Mouse (Mus musculus): Measurements from ENCODE around the gene Lipe. TPM values are rescaled to one million over a fixed set of nuclear protein-coding genes. Genes with fewer than 3 reads are reported as not detected.
"Not testable (repeated sequence)": the region's sequence is repeated elsewhere in the genome, so short reads cannot be mapped to it uniquely, and the experiment has no call there.

Lipe gene
- polyA plus RNA-seq, 3 experiments from 2014 or later = 9.0 to 11.0 (median 10.1) TPM

DNA sequence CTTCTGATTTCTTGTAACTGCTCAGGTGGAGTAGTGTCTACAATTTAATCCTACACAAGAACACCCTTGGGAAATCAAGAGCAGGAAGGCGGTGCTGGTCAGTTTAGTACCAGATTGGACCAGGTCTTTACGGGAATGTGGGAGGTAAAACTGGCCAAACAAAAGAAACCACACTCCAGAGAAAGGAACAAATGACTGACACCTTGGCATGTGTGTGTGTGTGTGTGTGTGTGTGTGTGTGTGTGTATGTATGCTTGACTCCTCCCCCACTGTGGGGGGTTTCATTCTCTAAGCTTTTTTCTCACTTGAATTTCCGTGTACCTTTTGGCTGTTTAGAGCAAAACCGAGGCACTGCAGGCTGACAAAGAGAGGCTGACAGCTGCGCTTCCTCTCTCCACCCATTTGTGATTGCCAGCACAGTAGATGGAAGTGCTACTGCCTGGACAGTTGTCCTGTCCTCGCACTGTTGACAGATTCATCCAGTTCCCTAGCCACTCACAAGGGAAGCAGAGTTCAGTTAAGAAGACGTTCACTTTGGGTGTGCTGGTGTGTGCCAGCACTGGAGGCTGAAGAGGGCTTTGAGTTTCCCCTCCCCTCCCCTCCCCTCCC is 14.4 kb upstream of the Lipe start, which contains the start of gene Cxcl17:
Cxcl17 (minus strand) TSS at position 54 of the 609 bp plus-strand sequence.
- no peak for ATAC-seq

DNA sequence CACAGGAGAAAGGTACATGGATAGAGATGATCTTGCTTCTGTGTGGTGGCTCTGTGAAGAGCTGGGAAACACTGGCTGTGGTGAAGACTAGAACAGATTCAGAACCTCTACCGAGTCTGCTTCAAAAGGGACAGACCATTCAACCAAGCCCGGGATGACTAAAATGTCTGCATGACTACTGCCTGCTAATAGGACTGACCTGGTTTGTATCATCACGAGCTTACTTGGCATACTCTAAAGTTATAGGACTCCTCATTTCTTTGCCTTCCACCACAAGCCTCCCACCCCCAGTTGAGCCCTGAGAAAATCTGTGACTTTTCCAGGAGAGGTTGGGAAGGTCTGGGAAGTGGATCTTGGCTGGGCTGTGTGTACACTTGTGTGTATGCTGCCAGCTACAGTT is 13.4 kb upstream of the Lipe start:
- ATAC-seq = no peak

DNA sequence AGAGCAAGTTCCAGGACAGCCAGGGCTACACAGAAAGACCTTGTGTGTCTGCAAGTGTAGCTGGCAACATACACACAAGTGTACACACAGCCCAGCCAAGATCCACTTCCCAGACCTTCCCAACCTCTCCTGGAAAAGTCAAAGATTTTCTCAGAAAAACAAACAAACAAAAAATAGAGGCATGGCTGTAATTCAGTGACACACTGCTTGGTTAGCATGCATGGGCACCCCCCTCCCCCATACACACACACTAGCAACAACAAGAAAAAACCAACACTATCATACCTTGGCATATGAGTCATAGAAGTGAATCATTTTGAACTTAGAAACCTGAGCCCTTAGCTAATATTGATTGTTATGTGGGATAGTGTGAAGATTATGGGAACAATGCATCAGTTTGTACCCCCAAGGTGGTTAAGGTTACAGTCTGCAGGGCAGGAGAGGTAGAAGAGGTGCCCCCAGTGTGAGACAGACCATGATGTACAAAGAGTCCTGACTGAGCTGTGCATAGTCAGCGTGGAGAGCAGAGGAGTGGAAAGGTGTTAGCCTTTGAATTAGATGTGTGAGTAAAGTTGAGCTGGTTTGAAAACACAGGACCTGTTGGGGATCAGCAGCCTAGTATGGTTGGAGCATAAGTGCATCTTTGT is 12.6 kb upstream of the Lipe start:
- ATAC-seq = no peak

DNA sequence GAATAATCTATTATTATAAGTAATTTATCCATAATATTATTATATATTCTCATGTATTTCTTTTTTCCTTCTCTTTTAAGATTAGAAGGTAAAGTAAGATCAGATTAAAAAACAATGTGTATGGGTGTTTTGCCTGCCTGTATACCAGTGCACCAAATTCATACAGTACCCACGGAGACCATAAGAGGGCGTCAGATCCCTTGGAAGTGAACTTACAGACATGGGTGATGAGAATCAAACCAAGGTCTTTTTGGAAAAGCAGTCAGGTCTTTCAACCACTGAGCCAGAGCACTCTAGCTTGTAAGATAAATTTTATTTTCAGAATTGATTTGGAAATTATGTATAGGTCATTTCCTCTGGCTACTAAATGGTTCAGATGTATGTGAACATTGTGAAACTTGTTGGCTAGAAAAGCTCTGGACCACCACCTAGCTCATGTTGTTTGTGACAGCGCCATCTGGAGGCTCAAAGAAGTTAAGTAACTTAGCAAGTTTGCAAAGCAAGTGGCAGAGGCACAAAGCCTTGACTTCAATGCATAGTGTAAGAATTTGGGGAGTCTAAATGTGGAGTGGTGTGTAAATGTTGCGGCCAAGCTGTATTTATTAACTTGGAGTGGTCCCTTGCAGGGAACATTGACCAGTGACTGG is 10.7 kb upstream of the Lipe start:
- ATAC-seq = no peak

DNA sequence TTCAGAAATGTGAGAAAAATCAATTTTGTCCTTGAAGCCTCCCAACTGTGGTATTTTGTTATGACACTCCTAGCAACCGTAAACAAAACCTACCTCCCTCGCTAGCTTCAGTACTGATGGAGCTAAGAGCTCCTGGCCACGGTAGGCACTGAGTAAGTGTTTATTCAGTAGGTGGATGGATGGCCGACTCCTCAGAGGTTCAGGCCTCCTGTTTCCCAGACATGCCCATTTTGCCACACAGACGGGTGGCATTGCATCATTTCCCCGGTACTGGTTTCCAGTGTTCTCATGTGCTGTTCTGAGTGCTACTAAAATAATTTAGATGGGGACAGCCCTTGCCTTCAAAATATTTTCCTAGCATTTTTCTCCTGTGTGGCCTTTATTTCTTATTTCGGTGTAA is 8.0 kb upstream of the Lipe start:
- ATAC-seq = no peak

DNA sequence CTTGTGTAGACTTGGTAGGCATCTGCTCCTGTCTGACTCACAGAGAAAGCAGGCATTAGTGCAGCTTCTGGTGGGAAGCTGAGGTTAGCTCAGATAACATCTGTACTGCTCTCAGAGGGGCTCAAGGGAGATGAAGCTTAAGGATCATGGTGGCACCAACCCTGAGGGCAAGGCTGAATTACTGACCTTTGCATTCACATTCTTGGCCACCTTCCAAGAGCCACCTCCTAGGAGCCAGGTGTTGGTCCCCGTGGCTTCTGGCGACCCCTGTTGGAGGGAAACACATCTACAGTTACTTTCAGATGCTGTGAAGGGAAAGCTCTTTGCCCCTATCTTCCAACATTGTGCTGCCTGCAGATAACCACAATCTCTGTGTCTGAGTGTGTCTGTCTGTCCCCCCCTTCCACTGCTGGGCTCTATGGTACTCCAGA is 4.2 kb upstream of the Lipe start:
- no peak for ATAC-seq

DNA sequence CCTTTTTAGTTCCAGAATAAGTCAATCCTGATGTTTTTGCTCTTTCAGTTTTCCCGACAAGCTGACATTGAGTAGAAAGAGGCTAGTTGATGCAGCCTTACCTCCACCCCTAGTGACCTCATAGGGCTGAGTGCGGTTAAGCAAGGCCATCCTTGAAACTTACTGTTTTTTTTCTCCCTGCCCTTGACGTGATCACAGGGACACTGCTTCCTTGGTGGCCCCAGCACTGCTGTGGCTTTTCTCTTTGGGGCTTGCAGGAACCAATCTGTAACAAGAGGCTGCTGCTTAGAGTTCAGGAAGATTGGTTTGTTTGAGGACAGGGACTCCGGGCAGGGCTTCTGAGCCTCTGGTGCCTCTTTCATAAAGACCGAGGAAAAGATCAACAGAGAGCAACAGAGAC is 3.5 kb upstream of the Lipe start:
- ATAC-seq = no peak

DNA sequence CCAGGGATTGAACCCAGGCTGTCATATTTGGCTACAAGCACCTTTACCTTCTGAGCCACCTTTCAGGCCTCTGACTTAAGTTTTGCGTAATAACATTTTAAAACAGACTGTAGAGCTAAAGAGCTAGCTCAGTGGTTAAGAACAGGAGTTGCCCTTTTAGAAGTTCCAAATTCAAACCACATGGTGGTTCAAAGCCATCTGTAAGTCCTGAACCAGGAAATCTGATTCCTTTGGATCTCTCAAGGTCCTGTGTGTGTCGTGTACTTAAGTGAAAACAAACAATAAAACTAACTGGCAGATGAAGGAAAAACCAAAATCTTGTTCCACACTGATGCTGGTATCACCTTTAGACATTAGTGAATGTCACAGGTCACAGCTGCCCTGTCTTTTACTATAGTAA is 3.0 kb upstream of the Lipe start:
- ATAC-seq = no peak

DNA sequence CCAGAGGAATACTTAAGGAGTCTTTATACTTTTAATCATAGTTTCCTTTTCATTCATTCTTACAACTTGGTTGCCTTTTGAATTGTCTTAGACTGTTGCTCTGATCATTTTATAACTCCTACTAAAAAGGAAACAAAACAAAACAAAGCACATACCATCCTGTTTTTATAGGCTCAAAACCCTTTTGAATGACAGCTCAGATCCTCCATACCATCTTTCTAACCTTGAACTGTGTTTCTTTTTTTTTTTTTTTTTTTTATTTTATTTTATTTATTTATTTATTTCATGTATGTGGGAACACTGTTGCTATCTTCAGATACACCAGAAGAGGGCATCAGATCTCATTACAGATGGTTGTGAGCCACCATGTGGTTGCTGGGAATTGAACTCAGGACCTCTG is 518 bp upstream of the Lipe start:
- not testable (repeated sequence) for ATAC-seq

DNA sequence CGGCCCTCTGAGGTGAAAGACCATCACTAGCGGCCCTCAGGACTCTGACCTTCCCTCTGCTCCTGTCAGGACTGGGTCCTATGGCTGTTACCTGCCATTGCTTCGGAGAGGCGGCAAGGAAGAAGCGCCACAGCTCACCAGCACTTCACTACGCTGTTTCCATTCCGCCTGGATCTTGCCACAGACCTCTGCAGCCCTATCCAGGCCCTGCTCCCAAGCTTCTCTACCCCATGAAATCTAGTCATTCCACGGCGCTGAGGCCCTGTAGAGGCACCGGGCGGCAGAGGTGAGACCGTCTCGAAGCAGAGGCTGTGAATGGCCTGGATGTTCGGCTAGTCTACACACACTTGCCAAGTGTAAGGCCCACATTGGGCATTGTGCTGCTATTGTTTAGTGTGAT is 1.9 kb downstream of the Lipe start:
- ATAC-seq = no peak

DNA sequence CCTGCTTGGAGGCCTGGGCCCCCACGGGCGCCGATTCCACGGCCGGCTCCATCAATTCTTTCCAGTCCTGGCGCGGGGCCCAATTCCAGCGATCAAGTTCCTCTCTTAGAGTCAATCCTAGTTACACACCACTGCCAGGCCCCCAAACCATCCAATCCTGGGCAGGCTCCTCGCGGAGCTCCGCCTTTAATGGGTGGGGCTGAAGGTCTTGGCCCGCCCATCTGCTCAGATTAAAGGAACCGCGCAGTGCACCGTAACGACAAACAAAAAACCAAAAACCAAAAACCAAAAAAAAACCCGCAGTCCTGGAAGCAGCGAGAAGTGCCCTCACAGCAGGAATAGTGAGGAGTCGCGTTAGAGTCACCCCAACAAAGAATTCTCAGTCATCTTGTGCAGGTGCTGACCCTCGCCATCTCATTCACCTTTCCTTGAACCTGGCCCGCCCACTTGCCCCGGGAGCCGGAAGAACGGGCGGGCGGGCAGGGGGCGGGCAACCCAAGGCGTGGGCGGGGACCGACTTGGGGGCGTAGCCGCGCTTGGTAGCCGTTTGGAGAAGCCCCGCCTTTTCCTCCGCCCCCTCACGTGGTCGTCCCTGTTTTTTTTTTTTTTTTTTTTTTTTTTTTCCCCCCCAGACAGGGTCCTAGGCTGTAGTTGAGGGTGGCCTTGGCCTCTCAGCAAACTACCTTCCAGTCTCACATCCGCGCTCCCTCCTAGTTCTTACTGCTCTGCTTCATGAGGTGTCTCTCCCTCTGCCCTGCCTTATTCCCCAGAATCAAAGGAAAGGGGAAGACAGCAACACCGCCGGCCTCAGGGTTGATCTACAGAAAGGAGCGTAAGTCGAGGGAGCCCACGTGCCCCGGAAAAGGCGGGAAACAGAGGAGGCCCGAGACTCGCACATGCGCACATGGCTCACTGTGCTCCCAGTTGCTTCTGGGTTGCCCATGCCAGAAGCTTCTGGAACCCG is 2.7 kb downstream of the Lipe start:
- ATAC-seq = peak; percentile 96

DNA sequence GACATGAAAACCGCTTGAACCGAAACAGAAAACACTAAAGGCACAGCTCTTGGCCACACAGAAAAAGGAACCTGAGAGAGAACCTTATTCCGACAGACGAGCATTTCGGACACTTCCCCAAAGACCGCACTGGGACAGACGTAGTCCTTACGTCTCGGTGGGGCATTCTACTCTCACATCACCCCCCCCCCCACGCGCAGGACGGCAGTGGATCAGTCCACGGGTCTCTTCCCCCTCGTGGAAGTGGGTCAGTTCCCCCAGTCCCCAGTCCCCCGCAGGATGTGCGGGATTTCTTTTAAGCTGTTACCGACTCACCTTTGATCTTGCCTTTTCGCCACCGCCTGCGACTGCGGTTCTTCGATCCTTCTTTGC is 3.3 kb downstream of the Lipe start:
- ATAC-seq = peak; percentile 29

DNA sequence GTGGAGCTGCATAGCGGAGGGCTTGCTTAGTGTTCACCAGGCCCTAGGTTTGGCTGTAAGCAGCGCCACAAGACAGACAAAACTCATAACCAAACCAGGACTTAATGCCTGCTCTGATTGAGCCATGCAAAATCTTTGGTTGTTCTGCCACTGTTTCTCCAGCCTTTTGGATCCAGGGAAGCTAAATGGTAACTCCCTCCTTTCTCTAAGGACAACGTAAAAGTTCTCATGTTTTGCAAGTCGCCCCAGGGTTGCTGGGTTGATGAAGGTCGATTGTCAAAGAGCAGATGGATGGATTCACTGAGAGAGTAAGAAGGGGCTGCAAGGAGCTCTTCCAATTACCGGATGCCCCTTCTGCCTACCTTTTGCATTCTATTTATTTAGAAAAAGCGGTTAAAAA is 3.8 kb downstream of the Lipe start:
- ATAC-seq = no peak

DNA sequence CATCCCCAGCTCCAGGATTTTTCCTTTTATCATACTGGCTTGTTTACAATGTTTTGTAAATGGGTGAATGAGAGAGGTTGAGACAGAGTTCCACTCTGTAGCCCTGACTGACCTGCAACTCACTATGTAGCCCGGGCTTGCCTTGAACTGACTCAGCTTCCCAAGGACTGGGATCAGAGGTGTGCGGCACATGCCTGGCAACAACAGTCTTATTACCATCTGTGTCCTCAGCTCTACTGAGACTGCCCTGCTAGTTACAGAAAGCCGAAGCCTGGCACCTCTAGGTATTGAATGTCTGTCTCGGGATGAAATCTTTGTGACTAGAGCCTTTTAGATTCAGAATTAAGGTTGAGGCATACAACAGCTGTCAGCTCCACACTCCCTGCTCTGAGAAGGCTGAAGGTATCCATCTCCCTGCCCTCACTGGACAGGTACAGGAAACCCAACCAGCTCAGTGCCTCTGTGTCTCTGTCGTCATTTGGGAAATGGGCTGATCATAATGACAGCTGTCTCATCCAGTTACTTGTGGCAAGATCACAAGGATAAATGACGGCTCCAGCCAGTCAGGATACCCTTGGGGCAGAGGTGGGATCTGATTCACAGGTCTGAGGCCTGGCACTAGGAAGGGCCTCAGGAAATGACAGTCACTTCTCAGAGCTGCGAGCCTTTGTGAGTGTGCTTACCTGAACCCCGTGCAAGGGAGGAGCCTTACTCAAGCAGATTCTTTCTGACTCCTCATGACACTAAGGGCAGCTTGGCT is 4.9 kb downstream of the Lipe start:
- ATAC-seq = no peak

DNA sequence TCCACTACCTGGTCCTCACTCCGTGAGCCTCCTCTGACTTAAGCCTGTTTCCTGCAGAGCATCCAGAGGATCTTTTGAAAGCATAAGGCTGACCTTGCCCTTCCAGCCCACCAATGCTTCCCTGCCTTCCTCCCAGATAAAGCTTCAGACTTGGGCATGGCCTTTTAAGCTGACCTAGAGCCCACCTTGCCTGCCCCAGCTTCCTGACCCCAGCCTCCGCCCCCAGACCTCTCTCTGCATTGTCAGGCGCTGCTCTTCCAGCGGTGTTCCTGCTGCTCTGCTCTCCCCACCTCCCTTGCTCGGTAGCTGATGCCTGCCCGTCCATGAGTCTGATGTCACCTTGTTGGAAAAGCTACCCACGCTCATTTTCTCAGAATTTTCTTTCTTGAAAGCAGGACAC is 5.7 kb downstream of the Lipe start:
- ATAC-seq = no peak

DNA sequence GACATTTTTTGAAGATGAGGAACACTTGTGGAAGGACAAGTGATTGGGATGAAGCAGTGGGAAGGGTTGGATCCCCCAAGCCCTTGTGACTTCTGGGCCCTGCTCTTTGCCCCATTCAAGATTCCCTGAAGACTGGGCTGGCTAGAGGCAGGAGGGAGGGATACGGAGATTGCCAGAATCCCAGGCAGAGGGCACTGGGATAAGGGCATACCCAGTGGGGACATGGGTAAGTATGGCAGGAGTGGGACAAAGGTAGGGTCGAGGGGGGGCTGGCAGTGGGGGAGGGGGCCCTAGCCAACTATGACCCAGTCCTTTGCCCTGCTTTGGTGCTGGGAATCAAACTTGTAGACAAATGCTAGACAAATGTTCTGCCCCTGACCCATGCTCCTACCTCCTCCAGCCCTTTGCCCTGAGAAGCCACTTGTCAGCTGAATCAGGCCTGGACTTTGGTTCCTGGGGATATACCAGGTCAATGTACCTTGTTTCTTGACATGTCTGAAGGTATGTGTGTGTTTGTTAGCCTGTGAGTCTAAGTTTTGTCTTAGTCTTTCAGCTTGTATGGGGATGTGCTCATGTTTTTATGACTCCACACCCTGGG is 6.6 kb downstream of the Lipe start:
- no peak for ATAC-seq

DNA sequence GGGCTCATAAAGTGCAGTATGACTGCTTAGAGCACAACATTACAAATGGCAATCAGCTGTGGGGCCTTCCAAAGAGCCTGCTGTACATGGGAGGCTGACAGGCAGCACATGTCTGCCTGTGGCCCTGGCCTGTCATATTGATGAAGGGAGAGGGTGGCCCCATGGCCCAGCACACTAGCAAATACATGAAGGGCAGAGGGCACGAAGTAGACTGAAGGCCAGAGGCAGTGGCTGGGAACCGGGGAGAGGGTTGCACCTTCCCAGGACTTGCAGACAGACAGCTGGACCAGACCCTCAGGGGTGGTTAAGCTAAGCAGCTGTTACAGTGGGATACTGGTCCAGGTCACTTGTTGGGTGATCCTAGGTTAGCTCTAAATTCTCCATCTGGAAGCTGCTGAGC is 7.5 kb downstream of the Lipe start:
- ATAC-seq = no peak

DNA sequence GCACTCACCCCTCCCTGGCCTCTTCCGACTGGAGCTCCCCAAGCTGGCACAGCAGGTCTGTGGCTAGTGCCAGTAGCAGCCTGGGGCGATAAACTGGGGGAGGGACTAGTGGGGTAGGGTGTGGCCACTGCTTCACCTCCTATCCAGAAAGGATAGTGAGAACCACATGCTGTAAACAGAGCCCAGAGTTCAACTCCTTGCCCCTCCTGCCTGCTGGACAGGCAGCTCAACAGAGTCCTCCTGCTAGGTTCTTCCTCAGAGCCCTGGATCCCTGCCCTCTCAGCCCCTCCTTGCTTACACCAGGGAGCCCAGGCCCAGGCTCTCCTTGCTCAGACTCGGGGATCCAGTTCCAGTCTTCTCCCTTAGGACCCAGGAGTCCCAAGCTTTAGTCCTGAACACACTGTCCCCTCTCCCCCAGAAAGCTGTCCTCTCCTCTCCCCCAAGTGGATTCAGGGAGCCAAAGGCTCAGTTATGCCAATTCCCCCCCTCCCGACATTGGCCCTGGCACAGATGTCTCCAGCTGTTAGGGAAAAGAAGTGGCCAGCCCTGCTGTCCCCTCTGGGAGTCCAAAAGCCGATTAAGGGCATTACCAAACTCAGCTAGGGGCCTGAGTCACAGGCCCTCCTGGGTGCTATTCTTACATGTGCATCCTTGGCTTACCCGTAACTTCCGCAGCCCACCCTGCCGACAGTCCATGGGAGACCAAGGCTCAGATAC is 8.3 kb downstream of the Lipe start:
- ATAC-seq = no peak

DNA sequence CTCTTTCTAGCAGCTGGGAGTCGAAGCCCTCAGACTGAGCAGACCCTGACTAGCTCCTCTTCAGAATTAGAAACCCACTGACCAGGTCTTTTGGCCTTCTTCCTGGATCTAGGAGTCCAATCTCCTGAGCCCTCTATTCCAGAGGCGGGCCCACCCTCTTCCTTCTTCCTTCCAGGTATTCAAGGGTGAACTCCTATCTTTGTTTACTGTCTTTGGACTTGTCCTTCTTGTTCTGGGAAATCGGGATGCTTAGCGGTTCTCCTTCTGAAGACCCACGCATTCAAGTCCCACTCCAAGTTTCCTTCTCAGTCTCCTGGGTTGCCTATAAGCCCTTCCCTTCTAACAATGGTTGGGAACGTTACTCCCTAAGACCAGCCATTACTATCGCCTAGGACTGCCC is 9.6 kb downstream of the Lipe start:
- ATAC-seq = no peak

DNA sequence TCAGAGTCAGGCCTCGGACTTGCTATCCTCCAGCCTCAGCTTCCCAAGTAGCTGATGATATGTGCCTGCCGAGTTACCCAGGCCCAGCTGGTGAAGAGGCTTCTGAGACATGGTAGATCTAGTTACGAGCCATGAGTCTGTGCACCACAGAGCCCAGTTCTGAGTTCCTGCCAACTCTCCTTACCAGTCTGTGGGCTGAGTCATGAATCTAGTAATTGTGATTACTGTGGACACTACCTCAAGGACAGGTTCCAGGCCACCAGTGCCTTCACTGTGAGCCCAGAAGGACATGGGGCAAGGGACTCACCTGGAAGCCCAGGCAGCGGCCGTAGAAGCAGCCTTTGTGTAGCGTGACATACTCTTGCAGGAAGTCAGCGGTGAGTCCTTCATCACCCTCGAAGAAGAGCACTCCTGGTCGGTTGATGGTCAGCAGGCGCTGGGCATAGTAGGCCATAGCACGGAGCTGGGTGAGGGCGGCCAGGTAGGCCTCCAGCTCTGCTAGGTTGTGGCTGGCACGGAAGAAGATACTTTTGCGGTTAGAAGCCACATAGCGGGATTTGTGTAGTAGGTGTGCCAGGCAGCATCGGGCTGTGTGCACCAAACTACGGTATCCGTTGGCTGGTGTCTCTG is 10.6 kb downstream of the Lipe start:
- ATAC-seq = no peak
